Mouse (Mus musculus): ENCODE measurements around the gene Tssk2.

GRCm38 (mm10) chr16:17849486-17849885 lies 49.0 kb upstream of the Tssk2 start:
- no peak for TF ChIP-seq CTCF (IDR thresholded peaks at IDR 0.05; ENCODE audit: low read depth, low read length)
- no peak for TF ChIP-seq POLR2A (IDR thresholded peaks at IDR 0.05; ENCODE audit: extremely low read depth, insufficient read depth, low read length)
